ENCODE assay signal across 7 mouse cellular contexts in the genomic region with DNA sequence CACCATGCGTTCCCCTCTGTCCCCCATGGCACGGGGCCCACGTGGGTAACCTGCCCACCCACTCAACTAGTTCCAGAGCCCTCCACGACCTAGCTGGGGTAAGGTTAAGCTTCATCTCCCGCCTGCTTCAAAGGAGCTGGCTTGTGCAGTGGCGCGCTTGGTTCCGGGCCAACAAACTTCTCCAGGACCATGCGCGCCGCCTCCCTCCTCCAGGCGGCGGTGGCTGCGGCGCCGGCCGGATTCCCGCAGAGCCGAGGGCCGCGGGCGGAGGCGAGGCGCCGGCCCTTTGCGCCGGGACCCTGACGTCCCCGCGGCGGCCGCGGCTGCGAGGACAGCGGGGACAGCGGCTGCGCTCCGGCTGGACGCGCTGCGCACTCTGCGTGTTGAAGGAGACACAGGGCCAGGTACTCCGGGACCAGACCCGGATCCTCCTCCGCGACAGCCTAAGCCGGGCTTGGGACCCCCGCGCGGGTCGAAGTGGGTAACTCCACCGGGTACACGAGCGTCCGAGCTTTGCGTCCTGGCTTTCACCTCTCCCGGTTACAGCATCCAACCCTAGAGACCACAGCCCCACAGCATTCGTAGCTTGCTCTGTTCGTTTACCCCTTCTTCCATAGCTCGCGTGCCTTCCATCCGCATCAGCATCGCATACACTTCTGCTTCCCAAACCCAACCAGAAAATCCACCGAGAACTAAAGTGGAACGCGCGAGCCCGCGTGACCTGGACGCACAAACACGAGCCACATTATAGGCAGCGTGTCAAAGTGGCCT. TPM values are rescaled to one million over a fixed set of nuclear protein-coding genes. Genes with fewer than 3 reads are reported as not detected.
DNase-seq lines count a peak whose midpoint lies in the region; ATAC-seq and TF ChIP-seq lines count a peak whose summit lies in the region.

No protein-coding gene starts in this region.

- no peaks in the 10 kb centered on the region for H3K36me3 ChIP-seq in forebrain, embryonic 11.5 days (ENCODE audit: control insufficient read depth, insufficient read depth, low read length)
- no peaks in the 10 kb centered on the region for H3K36me3 ChIP-seq in midbrain, embryonic 12.5 days
- no peaks in the 10 kb centered on the region for H3K36me3 ChIP-seq in stomach, postnatal 0 days (ENCODE audit: control insufficient read depth, insufficient read depth, low read length)

- peak overlapping the region; percentile 56 for H3K9ac ChIP-seq in forebrain, embryonic 11.5 days (ENCODE audit: low read length)
- H3K9ac ChIP-seq in midbrain, embryonic 12.5 days (replicated peaks), result peak overlapping the region; percentile 35; the same call in 1 of the 2 replicates
- H3K9ac ChIP-seq in stomach, postnatal 0 days (ENCODE audit: low read length), result peak overlapping the region; percentile 58

- ATAC-seq in forebrain, embryonic 11.5 days (replicated peaks; ENCODE audit: low FRiP score), result peak; percentile 68
- ATAC-seq in midbrain, embryonic 12.5 days (ENCODE audit: low FRiP score, low read depth), result peak; percentile 82
- 0 out of 2 replicates have a peak, but pooled peaks have one; percentile 35 for ATAC-seq in stomach, postnatal 0 days (ENCODE audit: low FRiP score, low TSS enrichment)

- TF ChIP-seq EP300 in stomach, postnatal 0 days (optimal IDR thresholded peaks at IDR 0.05), result no peak

- peak overlapping the region; percentile 80 for H3K4me2 ChIP-seq in forebrain, embryonic 11.5 days (ENCODE audit: low read depth, low read length, severe bottlenecking)
- H3K4me2 ChIP-seq in midbrain, embryonic 12.5 days (replicated peaks), result peak overlapping the region; percentile 98
- peak overlapping the region; percentile 80 for H3K4me2 ChIP-seq in stomach, postnatal 0 days (replicated peaks; ENCODE audit: low read depth)

- no peak overlapping the region for H3K27ac ChIP-seq in forebrain, embryonic 11.5 days (ENCODE audit: low read depth, low read length)
- H3K27ac ChIP-seq in midbrain, embryonic 12.5 days (replicated peaks), result no peak overlapping the region
- 0 out of 2 replicates have a peak overlapping the region, but pooled peaks have one; percentile 24 for H3K27ac ChIP-seq in stomach, postnatal 0 days (replicated peaks)

- H3K4me1 ChIP-seq in forebrain, embryonic 11.5 days (replicated peaks; ENCODE audit: control insufficient read depth, insufficient read depth, low read length), result peaks cover 8% of the 10 kb centered on the region; the same call in 1 of the 2 replicates
- peaks cover 4% of the 10 kb centered on the region; the same call in 1 of the 2 replicates for H3K4me1 ChIP-seq in midbrain, embryonic 12.5 days
- H3K4me1 ChIP-seq in stomach, postnatal 0 days (replicated peaks; ENCODE audit: control insufficient read depth, insufficient read depth), result no peaks in the 10 kb centered on the region

- H3K9me3 ChIP-seq in forebrain, embryonic 11.5 days (ENCODE audit: control insufficient read depth, low read length), result no peaks in the 10 kb centered on the region
- H3K9me3 ChIP-seq in midbrain, embryonic 12.5 days, result no peaks in the 10 kb centered on the region
- no peaks in the 10 kb centered on the region for H3K9me3 ChIP-seq in stomach, postnatal 0 days (ENCODE audit: control insufficient read depth, low read length)

- intact Hi-C loops in heart, postnatal 10 days (cut with DNase I), result no loop called here

- peaks cover 23% of the 10 kb centered on the region for H3K27me3 ChIP-seq in forebrain, embryonic 11.5 days (ENCODE audit: control insufficient read depth, insufficient read depth, low read length)
- H3K27me3 ChIP-seq in midbrain, embryonic 12.5 days, result peaks cover 56% of the 10 kb centered on the region
- H3K27me3 ChIP-seq in stomach, postnatal 0 days (ENCODE audit: control insufficient read depth, insufficient read depth, low read length), result no peaks in the 10 kb centered on the region

- TF ChIP-seq CTCF in stomach, postnatal 0 days (IDR thresholded peaks at IDR 0.05; ENCODE audit: low read depth), result peak; percentile 43

- peak; percentile 62 for DNase-seq in Muller cell, postnatal 12 days (ENCODE audit: inconsistent ontology term)
- DNase-seq in brain, adult 2 months (ENCODE audit: low read depth, low spot score), result peak; percentile 73
- peak; percentile 69 for DNase-seq in forebrain, embryonic 11.5 days (ENCODE audit: low spot score)
- DNase-seq in heart, postnatal 10 days, result peak; percentile 56 to 60
- DNase-seq in left cerebral cortex, adult 18-20 months (ENCODE audit: low spot score in 2 of 2), result peak; percentile 57 to 72
- peak; percentile 29 for DNase-seq in stomach, postnatal 0 days (ENCODE audit: low spot score)

- H3K4me3 ChIP-seq in forebrain, embryonic 11.5 days (ENCODE audit: low read depth, low read length), result peak overlapping the region; percentile 48
- H3K4me3 ChIP-seq in midbrain, embryonic 12.5 days, result peak overlapping the region; percentile 55
- H3K4me3 ChIP-seq in stomach, postnatal 0 days (ENCODE audit: low read depth, low read length), result peak overlapping the region; percentile 51

- under 1% methylated on average over 70 of the region's 72 CpGs for WGBS in forebrain, embryonic 11.5 days
- WGBS in midbrain, embryonic 12.5 days, result 1% methylated on average over 72 of the region's 72 CpGs
- under 1% methylated on average over 72 of the region's 72 CpGs for WGBS in stomach, postnatal 0 days

RNA-seq across cellular contexts. Expression of a gene that starts 0.7 kb away (rescaled TPM):
- polyA plus RNA-seq in forebrain, embryonic 11.5 days (2014; fragmentation: Nextera tagmentation; extraction: Ambion mirVana), result 0.21 and 0.29 TPM in 2 replicates
- under 1 TPM; 0.05 to 0.07 TPM for total RNA-seq in heart, postnatal 10 days (2021)
- total RNA-seq in left cerebral cortex, adult 18-20 months (2021), result 10 to 100 TPM; 25.5 to 28.9 TPM
- 0.31 and 0.68 TPM in 2 replicates for polyA plus RNA-seq in midbrain, embryonic 12.5 days (2016; fragmentation: Nextera tagmentation; extraction: Ambion mirVana)
- 3.6 and 4.0 TPM in 2 replicates for polyA plus RNA-seq in stomach, postnatal 0 days (2015; fragmentation: Nextera tagmentation; extraction: Ambion mirVana)
